Mouse (Mus musculus) pancreas, adult 10 weeks (tissue): ENCODE results near the gene Cd44. TPM values are rescaled to one million over a fixed set of nuclear protein-coding genes. Genes with fewer than 3 reads are reported as not detected.

Experiments used
- polyA plus RNA-seq: library from polyadenylated mRNA; stranded (reverse); fragments of 350-450 nt; fragmentation: Illumina TruSeq; extraction: RNeasy Lipid Tissue Mini Kit (QIAGEN cat#74804); gene quantifications from one replicate; pipeline ENCODE4 v1.2.3, GENCODE M21; 2015; ENCODE audit warnings: low read depth, low replicate concordance; ENCODE audit not compliant: insufficient read depth

The Cd44 gene
- 3.2 TPM for polyA plus RNA-seq

GRCm38 (mm10) chr2:102900875-102901827, at the start of gene Cd44:
Gene Cd44, minus strand, starts transcription at chr2:102901665.

Other genes with a start within 250 kb of the Cd44 start
- 0.18 TPM for gene Slc1a2, start 243.0 kb downstream of the Cd44 start, polyA plus RNA-seq
- 4.0 TPM for gene Pdhx, start 171.8 kb upstream of the Cd44 start, polyA plus RNA-seq
- 18.7 TPM for gene Apip, start 172.0 kb upstream of the Cd44 start, polyA plus RNA-seq